Mouse (Mus musculus): Measurements from ENCODE around the gene Cdr2.

DNA sequence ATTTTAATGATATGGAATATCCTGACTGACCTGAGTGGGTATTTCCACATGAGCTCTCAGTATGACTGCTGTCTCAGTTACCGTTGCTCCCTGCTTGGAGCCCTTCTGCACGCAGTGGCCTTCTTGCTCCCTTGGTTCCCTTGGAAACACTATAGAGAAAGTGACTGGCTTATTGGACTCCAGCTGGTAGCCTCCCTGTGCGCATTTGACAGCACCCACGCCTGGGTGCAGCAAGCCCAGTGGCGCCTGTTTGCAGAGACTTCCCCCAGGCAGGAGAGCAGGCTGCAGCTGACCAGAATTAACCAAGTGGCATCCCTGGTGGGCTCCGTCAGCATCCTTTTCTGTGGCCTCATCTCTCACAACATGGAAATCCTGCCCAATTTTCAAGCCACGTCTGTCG lies 9.1 kb upstream of the Cdr2 start:
- TF ChIP-seq CTCF (IDR thresholded peaks at IDR 0.05; ENCODE audit: control insufficient read depth, insufficient read depth, low read length) (no peak), POLR2A (IDR thresholded peaks at IDR 0.05; ENCODE audit: borderline replicate concordance, control insufficient read depth, low read depth, low read length) (no peak)
